Mouse (Mus musculus): Measurements from ENCODE around the gene Gcc2.
"Not testable (repeated sequence)": the region's sequence is repeated elsewhere in the genome, so short reads cannot be mapped to it uniquely, and the experiment has no call there.

Gcc2 gene

GRCm38 (mm10) chr10:58255213-58255892 is at the start of gene Gcc2:
Gene Gcc2 (plus strand): TSS chr10:58255497.
- peak; percentile 91 to 92 for DNase-seq

- no peak for DNase-seq
Measured at GRCm38 (mm10) chr10:58205986-58206385, 49.3 kb upstream of the Gcc2 start.

DNA sequence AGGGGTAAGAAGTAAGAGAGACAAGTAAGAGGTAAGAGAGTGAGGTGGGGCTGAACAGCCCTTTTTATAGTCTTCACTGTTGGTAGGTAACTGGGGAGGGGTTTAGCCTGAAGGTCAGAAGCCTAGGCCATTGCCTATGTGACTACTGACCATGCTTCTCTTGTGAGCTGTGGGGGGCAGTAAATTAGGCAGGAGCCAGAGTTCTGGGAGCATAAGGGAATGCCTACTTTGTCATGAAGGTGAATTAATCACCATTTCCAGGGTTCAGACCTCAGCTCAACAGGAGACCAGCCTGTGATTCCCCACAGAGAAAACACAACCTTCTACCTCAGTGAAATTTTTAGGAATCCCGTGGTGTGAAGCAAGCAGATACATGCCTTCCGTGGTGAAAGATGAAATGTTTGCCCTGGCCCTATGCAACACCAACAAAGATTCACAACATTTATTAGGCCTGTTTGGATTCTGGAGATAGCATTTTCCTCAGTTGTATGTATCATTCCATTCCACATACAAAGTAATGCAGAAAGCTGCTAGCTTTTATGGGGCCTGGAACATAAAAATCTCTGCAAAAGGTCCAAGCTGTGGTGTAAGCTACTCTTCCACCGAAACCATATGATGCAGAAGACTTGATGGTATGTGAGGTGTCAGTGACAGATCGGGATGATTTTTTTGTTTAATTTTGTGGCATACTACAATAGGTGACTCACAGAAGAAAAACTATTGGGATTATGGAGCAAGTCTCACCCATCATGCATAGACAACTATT is 48.5 kb upstream of the Gcc2 start:
- no peak for DNase-seq

DNA sequence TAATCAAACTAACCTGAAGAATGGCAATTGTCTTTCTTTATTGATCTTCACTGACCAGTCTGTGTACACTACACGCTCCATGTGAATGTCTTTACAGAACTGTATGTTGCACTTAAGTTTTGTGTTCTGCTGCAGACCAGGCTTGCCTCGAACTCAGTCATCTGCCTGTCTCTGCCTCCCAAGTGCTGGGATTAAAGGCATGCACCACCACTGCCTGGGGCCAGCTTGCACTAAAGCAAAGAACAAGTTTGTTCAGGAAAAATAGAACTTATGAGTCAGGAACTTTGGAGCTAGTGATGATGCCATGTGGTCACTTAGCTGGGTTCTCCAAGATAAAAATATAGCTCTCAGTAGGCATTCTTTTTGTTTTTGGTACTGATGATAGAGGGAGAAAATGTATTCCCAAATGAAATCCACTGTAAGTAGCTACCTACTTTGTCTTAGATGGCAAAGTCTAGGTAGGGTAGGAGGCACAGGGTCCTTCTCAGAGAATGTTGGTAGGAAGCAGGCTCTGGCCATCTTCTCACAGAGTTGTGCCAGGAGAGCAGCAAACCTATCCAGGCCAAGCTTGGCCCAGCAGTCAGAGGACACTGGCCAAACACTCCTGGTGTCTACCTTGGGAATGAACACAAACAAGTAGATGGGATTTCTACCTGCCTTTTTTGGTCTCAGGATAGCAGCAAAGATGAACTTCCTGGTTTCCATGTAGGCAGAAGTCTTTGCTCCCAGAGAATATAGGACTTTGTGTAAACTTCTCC is 45.4 kb upstream of the Gcc2 start:
- no peak for DNase-seq

DNA sequence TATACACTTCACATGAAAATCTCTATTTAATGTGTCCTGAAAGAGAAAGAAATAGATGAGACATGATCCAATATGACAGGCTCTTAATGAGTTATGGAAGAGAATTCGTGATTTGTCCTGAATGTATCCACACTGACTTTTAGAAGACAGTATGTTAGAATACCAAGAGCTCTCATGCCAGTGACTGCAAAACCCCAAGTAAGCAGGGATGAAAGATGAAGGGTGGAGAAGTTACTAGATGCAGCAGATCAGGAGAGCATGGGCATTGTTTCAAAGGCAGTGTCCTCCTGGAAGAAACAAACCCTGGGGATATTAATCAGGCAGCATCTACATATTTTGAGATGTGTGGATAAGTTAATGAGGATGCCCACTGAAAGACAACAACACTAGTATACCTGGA is 44.8 kb upstream of the Gcc2 start:
- no peak for DNase-seq

DNA sequence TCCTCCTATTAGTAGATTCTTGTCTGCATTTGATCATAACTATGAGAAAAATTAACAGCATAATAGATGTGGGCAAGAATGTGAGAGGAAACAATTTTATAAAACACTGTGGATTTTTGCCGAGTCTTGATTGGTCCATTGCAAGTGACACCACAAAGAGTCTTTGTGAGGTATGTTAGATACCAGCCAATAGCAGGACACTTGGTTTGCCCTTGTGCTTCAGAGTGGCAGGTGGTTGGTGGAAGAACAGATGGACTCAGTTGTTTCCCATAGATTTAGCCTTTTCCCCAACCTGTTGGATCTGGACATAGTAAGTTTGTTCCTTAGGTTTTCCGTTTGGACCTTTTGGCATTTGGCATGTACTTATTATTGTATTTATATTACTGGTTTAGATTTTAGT is 44.1 kb upstream of the Gcc2 start:
- DNase-seq: no peak

DNA sequence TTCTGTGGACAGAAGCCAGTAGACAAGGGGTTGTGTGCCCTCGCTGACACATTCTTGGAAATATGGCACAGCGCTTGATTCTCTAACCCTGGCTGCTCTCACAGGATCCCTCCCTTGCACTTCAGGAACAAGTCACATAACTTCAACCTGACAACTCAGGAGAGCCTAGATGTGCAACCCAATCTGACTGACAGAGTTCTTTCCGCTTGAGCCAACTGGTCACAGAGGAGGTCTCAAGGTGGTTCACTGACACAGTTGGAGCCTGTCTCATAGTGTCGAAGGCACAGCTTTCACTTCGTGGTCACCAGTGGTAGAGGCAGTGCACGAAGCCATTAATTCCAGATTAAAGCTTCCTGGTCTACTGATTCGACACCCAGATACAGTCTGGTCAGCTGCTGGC is 43.1 kb upstream of the Gcc2 start:
- no peak for DNase-seq

DNA sequence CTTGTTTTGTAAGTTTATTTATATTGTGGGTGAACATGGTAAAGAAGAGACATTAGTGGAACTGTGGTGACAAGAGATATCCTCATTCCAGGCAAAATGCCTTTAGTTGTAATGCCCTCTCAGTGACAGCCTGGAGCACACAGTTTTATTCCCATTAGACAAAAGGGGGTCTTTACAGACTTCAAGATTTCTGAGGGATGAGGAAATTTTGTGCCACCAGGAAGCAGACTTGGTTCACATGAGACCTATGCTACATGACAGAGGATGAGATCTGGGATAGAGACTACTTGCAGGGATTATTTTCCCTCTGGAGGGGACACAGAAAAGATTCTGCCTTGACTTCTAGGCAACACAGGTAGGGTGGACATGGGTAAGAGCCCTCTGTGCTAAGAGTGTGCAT is 40.8 kb upstream of the Gcc2 start:
- DNase-seq: no peak

GRCm38 (mm10) chr10:58214934-58215333 is 40.4 kb upstream of the Gcc2 start:
- no peak for DNase-seq

DNA sequence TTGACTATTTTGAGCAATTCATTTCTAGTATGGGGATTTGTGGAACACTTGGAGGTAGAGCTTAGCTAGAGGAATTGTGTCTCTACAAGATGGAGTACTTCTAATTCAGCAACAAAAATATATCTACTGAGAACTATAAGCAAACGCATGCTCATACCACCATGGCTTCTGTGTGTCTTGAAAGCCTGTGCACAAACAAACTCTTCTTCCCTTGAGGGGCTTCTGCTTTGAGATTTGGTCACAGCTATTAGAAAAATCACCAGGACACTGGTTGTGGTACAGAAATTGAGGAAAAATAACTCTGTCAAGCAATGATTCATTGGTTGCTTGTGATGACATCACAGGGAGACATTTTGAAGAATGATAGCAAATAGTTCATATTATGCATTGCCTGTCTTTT is 39.9 kb upstream of the Gcc2 start:
- DNase-seq: no peak

DNA sequence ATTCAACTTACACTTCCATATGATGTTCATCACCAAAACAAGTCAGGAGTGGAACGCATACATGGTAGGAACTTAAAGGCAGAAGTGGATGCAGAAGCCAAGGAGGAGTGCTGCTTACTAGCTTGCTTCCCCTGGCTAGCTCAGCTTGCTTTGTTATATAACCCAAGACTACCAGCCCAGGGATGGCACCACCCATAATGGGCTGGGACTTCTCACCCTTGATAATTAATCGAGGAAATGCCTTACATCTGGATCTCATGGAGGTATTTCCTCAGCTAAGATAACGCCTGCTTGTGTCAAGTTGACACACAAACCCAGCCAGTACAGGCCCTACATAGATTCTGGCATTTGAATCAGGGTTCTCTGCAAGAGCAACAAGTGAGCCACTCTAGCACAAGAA is 37.9 kb upstream of the Gcc2 start:
- DNase-seq: no peak

- no peak for DNase-seq
Measured at GRCm38 (mm10) chr10:58220726-58221125, 34.6 kb upstream of the Gcc2 start.

GRCm38 (mm10) chr10:58221571-58221970 is 33.7 kb upstream of the Gcc2 start:
- peak in 1 of 2 experiments; percentile 40 for DNase-seq

DNA sequence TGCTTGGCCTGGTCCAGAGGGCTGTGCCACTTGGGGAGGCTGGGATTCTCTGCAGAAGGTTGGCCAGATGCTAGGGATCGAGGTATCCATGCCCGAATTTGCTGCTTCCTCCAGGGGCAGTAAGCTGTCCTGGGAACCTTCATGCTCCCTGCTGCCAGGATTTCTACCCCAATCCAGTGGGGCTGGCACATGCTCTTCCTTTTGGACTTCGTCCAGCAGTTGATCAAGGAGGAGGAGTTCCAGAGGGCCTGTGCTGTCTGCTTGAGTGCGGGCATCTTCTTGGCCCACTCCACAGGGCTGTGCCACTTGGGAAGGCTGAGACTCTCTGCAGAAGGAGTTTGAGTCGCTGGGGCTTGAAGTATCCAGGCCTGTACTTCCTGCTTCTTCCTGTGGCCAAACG is 32.1 kb upstream of the Gcc2 start:
- DNase-seq: not testable (repeated sequence)

GRCm38 (mm10) chr10:58223972-58224805 is 31.1 kb upstream of the Gcc2 start:
- peak; percentile 71 to 74 for DNase-seq

GRCm38 (mm10) chr10:58224827-58225785 is 30.2 kb upstream of the Gcc2 start, which contains the start of gene AW822073:
Gene AW822073 (minus strand): TSS chr10:58224930.
- peak; percentile 47 to 54 for DNase-seq

DNA sequence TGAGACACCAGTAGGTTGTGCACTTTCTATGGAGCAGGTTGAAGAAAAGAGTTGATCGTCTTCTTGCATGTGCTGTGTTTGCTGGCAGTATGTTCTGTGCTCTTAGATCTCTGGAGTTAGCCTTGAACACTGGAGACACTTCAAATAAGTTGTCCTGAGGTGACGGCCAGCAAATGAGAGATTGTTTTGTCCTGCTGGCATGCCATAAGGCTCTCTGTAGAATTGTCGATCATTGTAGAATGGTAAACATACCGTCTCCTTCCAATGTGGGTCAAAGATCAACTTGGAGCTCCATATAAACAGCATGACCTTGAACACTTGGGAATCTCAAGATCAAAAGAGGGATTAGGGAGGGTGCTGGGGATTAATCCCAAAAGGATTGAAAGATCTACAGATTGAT is 28.9 kb upstream of the Gcc2 start:
- DNase-seq: not testable (repeated sequence)

DNA sequence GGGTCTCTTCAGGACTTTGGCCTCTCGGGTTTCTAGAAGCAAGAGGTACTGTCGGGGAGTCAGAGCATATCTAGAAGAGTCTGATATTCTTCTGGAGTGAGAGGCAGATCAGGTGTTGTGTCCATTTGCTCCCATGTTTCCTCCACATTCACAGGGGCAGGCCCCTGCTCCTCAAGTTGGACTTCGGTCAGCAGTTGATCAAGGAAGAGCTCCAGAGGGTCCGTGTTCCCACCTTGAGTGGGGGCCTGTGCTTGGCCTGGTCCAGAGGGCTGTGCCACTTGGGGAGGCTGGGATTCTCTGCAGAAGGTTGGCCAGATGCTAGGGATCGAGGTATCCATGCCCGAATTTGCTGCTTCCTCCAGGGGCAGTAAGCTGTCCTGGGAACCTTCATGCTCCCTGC is 27.5 kb upstream of the Gcc2 start:
- DNase-seq: peak; percentile 39 to 41

DNA sequence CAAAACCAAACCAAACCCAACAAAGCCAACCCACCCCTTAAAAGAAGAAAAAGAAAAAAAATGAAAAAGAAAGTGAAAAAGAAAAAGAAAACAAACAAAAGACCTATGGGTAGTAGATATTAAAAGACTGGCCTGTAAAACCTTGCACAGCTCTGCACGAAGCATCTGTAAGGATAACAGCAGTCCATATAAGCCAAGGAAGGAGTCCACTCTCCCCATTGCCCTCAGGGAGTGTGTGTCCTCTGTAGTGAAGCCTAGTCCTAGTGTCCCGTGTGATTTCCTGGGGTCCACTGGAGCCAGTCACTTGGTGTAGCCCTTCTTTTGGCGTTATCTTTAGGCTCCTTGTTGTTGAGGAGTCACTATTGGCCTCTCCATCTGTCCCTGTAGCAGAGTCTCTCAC is 25.3 kb upstream of the Gcc2 start:
- not testable (repeated sequence) for DNase-seq

DNA sequence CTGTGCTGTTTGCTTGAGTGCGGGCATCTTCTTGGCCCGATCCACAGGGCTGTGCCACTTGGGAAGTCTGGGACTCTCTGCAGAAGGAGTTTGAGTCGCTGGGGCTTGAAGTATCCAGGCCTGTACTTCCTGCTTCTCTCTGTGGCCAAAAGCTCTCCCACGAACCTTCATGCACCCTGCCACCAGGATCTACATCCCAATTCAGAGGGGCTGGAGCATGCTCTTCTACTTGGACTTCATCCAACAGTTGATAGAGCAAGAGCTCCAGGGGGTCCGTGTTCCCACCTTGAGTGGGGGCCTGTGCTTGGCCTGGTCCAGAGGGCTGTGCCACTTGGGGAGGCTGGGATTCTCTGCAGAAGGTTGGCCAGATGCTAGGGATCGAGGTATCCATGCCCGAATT is 24.2 kb upstream of the Gcc2 start:
- peak in 1 of 2 experiments; percentile 54 for DNase-seq

Data from thymus, adult 18-20 months (tissue).